Mouse (Mus musculus) CH12.LX (cell line): ENCODE measurements around the gene Dab1. TPM values are rescaled to one million over a fixed set of nuclear protein-coding genes. Genes with fewer than 3 reads are reported as not detected.

Source experiments
- DNase-seq: peaks from one replicate; pipeline ENCODE4 v3.0.0-alpha.2; 2013; ENCODE audit errors: extremely low read depth
- H3K27ac ChIP-seq: 2 replicates; pipeline ENCODE4 v1.5.1; 2012; ENCODE audit warnings: low read depth, mild to moderate bottlenecking, control low read depth, moderate library complexity; ENCODE audit not compliant: insufficient read depth
- H3K27me3 ChIP-seq: replicated peaks from 2 replicates; pipeline ENCODE3; 2012; ENCODE audit warnings: inconsistent platforms
- H3K36me3 ChIP-seq, 2 experiments: replicated peaks in 1 of 2; 2 replicates each; pipeline versions ENCODE3 to v1.6.1; 2012; ENCODE audit warnings: inconsistent platforms in 1 of 2, low read length in 1 of 2, mild to moderate bottlenecking in 1 of 2, mixed read lengths in 1 of 2, moderate library complexity in 1 of 2; ENCODE audit not compliant: control insufficient read depth in 1 of 2, insufficient read depth in 1 of 2
- H3K4me1 ChIP-seq, 2 experiments: 2 replicates each; pipeline ENCODE4 v1.6.1; 2012; ENCODE audit warnings: inconsistent platforms in 1 of 2, moderate library complexity in 1 of 2; ENCODE audit not compliant: insufficient read depth in 2 of 2, control insufficient read depth in 1 of 2
- H3K4me2 ChIP-seq: 2 replicates; pipeline ENCODE4 v1.6.1; 2012; ENCODE audit warnings: low read depth, mild to moderate bottlenecking, control low read depth; ENCODE audit not compliant: poor library complexity, insufficient read depth, severe bottlenecking
- H3K4me3 ChIP-seq, 3 experiments: fragments of 150-350 bp in 1 of 3; sonication (generic) in 1 of 3; replicated peaks in 1 of 3; 2 replicates each; pipeline versions ENCODE3 to v1.5.1; 2011 to 2012; ENCODE audit warnings: low read depth in 2 of 3, low read length in 2 of 3, mild to moderate bottlenecking in 2 of 3, moderate library complexity in 2 of 3, control low read depth in 1 of 3, improper control_type of control experiment in 1 of 3, inconsistent platforms in 1 of 3, mixed read lengths in 1 of 3; ENCODE audit not compliant: poor library complexity in 1 of 3
- H3K79me2 ChIP-seq: replicated peaks from 2 replicates; pipeline ENCODE4 v1.6.1; 2012; ENCODE audit warnings: mild to moderate bottlenecking, moderate library complexity; ENCODE audit not compliant: control insufficient read depth, poor library complexity, insufficient read depth, severe bottlenecking; ENCODE audit errors: extremely low read depth
- H3K9ac ChIP-seq: 2 replicates; pipeline ENCODE4 v1.6.1; 2012; ENCODE audit warnings: low read depth, mild to moderate bottlenecking, control low read depth, moderate library complexity; ENCODE audit not compliant: insufficient read depth
- H3K9me3 ChIP-seq: replicated peaks from 2 replicates; pipeline ENCODE3; 2012; ENCODE audit warnings: low read length, inconsistent platforms, mixed read lengths
- CHD2 ChIP-seq: IDR thresholded peaks from 2 replicates; pipeline ENCODE4 v1.6.1; 2011; ENCODE audit warnings: low read length, improper control_type of control experiment
- E2F4 ChIP-seq: IDR thresholded peaks from 2 replicates; pipeline ENCODE4 v1.6.1; 2011; ENCODE audit warnings: low read depth, low read length, improper control_type of control experiment; ENCODE audit not compliant: insufficient replicate concordance
- ELF1 ChIP-seq: IDR thresholded peaks from 2 replicates; pipeline ENCODE4 v1.6.1; 2014; ENCODE audit warnings: low read depth, mild to moderate bottlenecking, inconsistent platforms, low read length, improper control_type of control experiment
- GABPA ChIP-seq: IDR thresholded peaks from 2 replicates; pipeline ENCODE4 v1.6.1; 2012; ENCODE audit warnings: low read depth, low read length, improper control_type of control experiment, inconsistent platforms; ENCODE audit not compliant: insufficient replicate concordance
- JUN ChIP-seq: IDR thresholded peaks from 2 replicates; pipeline ENCODE4 v1.6.1; 2011; ENCODE audit warnings: low read depth, mild to moderate bottlenecking, low read length, improper control_type of control experiment, moderate library complexity; ENCODE audit not compliant: insufficient read depth
- MAFK ChIP-seq: IDR thresholded peaks from 2 replicates; pipeline ENCODE4 v1.6.1; 2011; ENCODE audit warnings: low read length, improper control_type of control experiment; ENCODE audit not compliant: insufficient replicate concordance
- MAX ChIP-seq: IDR thresholded peaks from 2 replicates; pipeline ENCODE4 v1.6.1; 2011; ENCODE audit warnings: low read length, improper control_type of control experiment
- MEF2A ChIP-seq: IDR thresholded peaks from 2 replicates; pipeline ENCODE4 v1.6.1; 2014; ENCODE audit warnings: low read depth, mild to moderate bottlenecking, inconsistent platforms, low read length, improper control_type of control experiment, borderline replicate concordance
- MXI1 ChIP-seq: IDR thresholded peaks from 2 replicates; pipeline ENCODE4 v1.6.1; 2011; ENCODE audit warnings: mild to moderate bottlenecking, low read depth, low read length, improper control_type of control experiment
- NELFE ChIP-seq: IDR thresholded peaks from 2 replicates; pipeline ENCODE4 v1.6.1; 2011; ENCODE audit warnings: low read depth, low read length, improper control_type of control experiment
- PAX5 ChIP-seq: IDR thresholded peaks from 2 replicates; pipeline ENCODE4 v1.6.1; 2012; ENCODE audit warnings: low read length, inconsistent platforms, mixed read lengths
- POLR2A ChIP-seq: IDR thresholded peaks from 2 replicates; pipeline ENCODE4 v1.6.1; 2011; ENCODE audit warnings: low read depth, mild to moderate bottlenecking, improper control_type of control experiment, low read length
- POLR2AphosphoS2 ChIP-seq: IDR thresholded peaks from 2 replicates; pipeline ENCODE4 v1.6.1; 2011; ENCODE audit warnings: low read depth, low read length, improper control_type of control experiment
- RAD21 ChIP-seq: IDR thresholded peaks from 2 replicates; pipeline ENCODE4 v1.6.1; 2011; ENCODE audit warnings: low read depth, mild to moderate bottlenecking, low read length, improper control_type of control experiment, moderate library complexity
- RCOR1 ChIP-seq: conservative IDR thresholded peaks from 2 replicates; pipeline ENCODE4 v1.6.1; 2012; ENCODE audit warnings: low read depth, mild to moderate bottlenecking, inconsistent platforms, low read length, improper control_type of control experiment
- SIN3A ChIP-seq: IDR thresholded peaks from 2 replicates; pipeline ENCODE4 v1.6.1; 2012; ENCODE audit warnings: low read length, improper control_type of control experiment, inconsistent platforms
- SMC3 ChIP-seq: IDR thresholded peaks from 2 replicates; pipeline ENCODE4 v1.6.1; 2011; ENCODE audit warnings: low read depth, low read length, improper control_type of control experiment
- TBP ChIP-seq: conservative IDR thresholded peaks from 2 replicates; pipeline ENCODE4 v1.6.1; 2011; ENCODE audit warnings: low read depth, low read length, improper control_type of control experiment
- TCF12 ChIP-seq: IDR thresholded peaks from 2 replicates; pipeline ENCODE4 v1.6.1; 2014; ENCODE audit warnings: low read depth, mild to moderate bottlenecking, inconsistent platforms, low read length, improper control_type of control experiment
- UBTF ChIP-seq: IDR thresholded peaks from 2 replicates; pipeline ENCODE4 v1.6.1; 2012; ENCODE audit warnings: low read depth, mild to moderate bottlenecking, inconsistent platforms, low read length, improper control_type of control experiment, moderate library complexity
- ZKSCAN1 ChIP-seq: IDR thresholded peaks from 2 replicates; pipeline ENCODE4 v1.6.1; 2012; ENCODE audit warnings: low read depth, inconsistent platforms, low read length, improper control_type of control experiment, borderline replicate concordance
- dilution Hi-C: fragments of 300-500 bp; cut with MboI; formaldehyde crosslinking; loops from 2 replicates; pipeline ENCODE4 v1.14.3; 2020; ENCODE audit warnings: low sequenced_read_pairs; ENCODE audit not compliant: extremely low pct_unique_long_range_greater_than_20kb, extremely low pct_ligation_motif_present
- in situ Hi-C: fragments of 300-500 bp; cut with MboI; formaldehyde crosslinking; loops from 3 replicates; pipeline ENCODE4 v1.14.3; 2019; ENCODE audit warnings: low sequenced_read_pairs, low pct_ligation_motif_present, low pct_unique_long_range_greater_than_20kb, mixed read lengths
- polyA plus RNA-seq: library from polyadenylated mRNA; unstranded; fragments of >175 nt; gene quantifications from 2 replicates; pipeline ENCODE4 v1.2.1, GENCODE M21; 2012; ENCODE audit warnings: low read depth; ENCODE audit not compliant: insufficient read length
- total RNA-seq, 2 experiments: library from RNA; depleted of rRNA; stranded (reverse); fragments of 300-350 nt in 1 of 2; fragments of >200 nt in 1 of 2; gene quantifications; 2 replicates each; pipeline ENCODE4 v1.2.3; 2012 to 2014

The Dab1 gene
- total and polyA plus RNA-seq, 3 experiments = not detected

GRCm38 (mm10) chr4:103737185-103737584, 118.0 kb downstream of the Dab1 start:
- Histone ChIP-seq H3K36me3 (no peaks in the 10 kb centered on the region), H3K4me2 (no peak overlapping the region), H3K27ac (no peak overlapping the region), H3K9ac (no peak overlapping the region), H3K9me3 (peaks cover 79% of the 10 kb centered on the region), H3K4me1 (no peaks in the 10 kb centered on the region), H3K4me3 (no peak overlapping the region), H3K27me3 (no peaks in the 10 kb centered on the region), H3K79me2 (no peaks in the 10 kb centered on the region)
- no peak for DNase-seq
- dilution Hi-C loops = no loop called here
- in situ Hi-C loops = no loop called here
- no peak for TF ChIP-seq MAX
- no peak for TF ChIP-seq NELFE
- TF ChIP-seq GABPA = no peak
- no peak for TF ChIP-seq SMC3
- TF ChIP-seq RAD21 = no peak
- TF ChIP-seq TCF12 = no peak
- no peak for TF ChIP-seq ELF1
- TF ChIP-seq TBP = no peak
- TF ChIP-seq CHD2 = no peak
- no peak for TF ChIP-seq MEF2A
- TF ChIP-seq UBTF = no peak
- no peak for TF ChIP-seq MAFK
- TF ChIP-seq JUN = no peak
- TF ChIP-seq E2F4 = no peak
- TF ChIP-seq MXI1 = no peak

GRCm38 (mm10) chr4:103751249-103751855, 132.2 kb downstream of the Dab1 start:
- dilution Hi-C loops (no loop called here), in situ Hi-C loops (no loop called here)
- TF ChIP-seq CHD2 (no peak), POLR2A (no peak), TCF12 (no peak), RCOR1 (no peak), POLR2AphosphoS2 (no peak), SIN3A (no peak), PAX5 (no peak), E2F4 (no peak), ZKSCAN1 (no peak)

More at GRCm38 (mm10) chr4:103751249-103751855, 132.2 kb downstream of the Dab1 start:
- no peaks in the 10 kb centered on the region for H3K27me3 ChIP-seq
- no peak overlapping the region for H3K27ac ChIP-seq
- no peak overlapping the region for H3K4me2 ChIP-seq
- H3K36me3 ChIP-seq = no peaks in the 10 kb centered on the region
- H3K9me3 ChIP-seq = peaks cover 70% of the 10 kb centered on the region
- H3K4me1 ChIP-seq = no peaks in the 10 kb centered on the region
- H3K4me3 ChIP-seq = no peak overlapping the region
- H3K9ac ChIP-seq = no peak overlapping the region
- no peak for DNase-seq
- no peaks in the 10 kb centered on the region for H3K79me2 ChIP-seq
